Mouse (Mus musculus) liver, postnatal 0 days (tissue): Measurements from ENCODE around the gene Uap1. TPM values are rescaled to one million over a fixed set of nuclear protein-coding genes. Genes with fewer than 3 reads are reported as not detected.

ENCODE experiments used
- ATAC-seq: fragments of 200-750 bp; cut with Nextera tagmentation; 2 replicates; pipeline ENCODE4 v1.8.0; 2017; ENCODE audit warnings: mild to moderate bottlenecking, moderate library complexity
- DNase-seq: peaks from one replicate; pipeline ENCODE4 v3.0.0-alpha.2; 2016
- H3K27ac ChIP-seq: fragments of 300-500 bp; sonication (generic); 2 replicates; pipeline ENCODE4 v1.5.1; 2014; ENCODE audit warnings: antibody characterized with exemption, moderate library complexity, mild to moderate bottlenecking, low read depth
- H3K27me3 ChIP-seq: fragments of 300-500 bp; sonication (generic); 2 replicates; pipeline ENCODE4 v1.6.1; 2014; ENCODE audit warnings: low read length, control low read depth, mixed read lengths; ENCODE audit not compliant: insufficient read depth
- H3K36me3 ChIP-seq: fragments of 300-500 bp; sonication (generic); replicated peaks from 2 replicates; pipeline ENCODE4 v1.6.1; 2014; ENCODE audit warnings: mild to moderate bottlenecking, control low read depth, low read length, moderate library complexity, mixed read lengths; ENCODE audit not compliant: insufficient read depth
- H3K4me1 ChIP-seq: fragments of 300-500 bp; sonication (generic); 2 replicates; pipeline ENCODE4 v1.6.1; 2014; ENCODE audit warnings: antibody characterized with exemption, mild to moderate bottlenecking, control low read depth; ENCODE audit not compliant: insufficient read depth
- H3K4me2 ChIP-seq: fragments of 300-500 bp; sonication (generic); 2 replicates; pipeline ENCODE4 v1.6.1; 2014; ENCODE audit warnings: low read depth, mild to moderate bottlenecking, low read length, moderate library complexity, mixed read lengths
- H3K4me3 ChIP-seq: fragments of 300-500 bp; sonication (generic); 2 replicates; pipeline ENCODE4 v1.5.1; 2014; ENCODE audit warnings: low read depth, low read length
- H3K9ac ChIP-seq: fragments of 300-500 bp; sonication (generic); replicated peaks from 2 replicates; pipeline ENCODE4 v1.6.1; 2014; ENCODE audit warnings: mild to moderate bottlenecking, moderate library complexity
- H3K9me3 ChIP-seq: fragments of 300-500 bp; sonication (generic); 2 replicates; pipeline ENCODE4 v1.6.1; 2016; ENCODE audit warnings: mild to moderate bottlenecking, control low read depth, low read length, mixed read lengths
- CTCF ChIP-seq: sonication (generic); IDR thresholded peaks from 2 replicates; pipeline ENCODE4 v1.5.1; 2016; ENCODE audit warnings: antibody characterized with exemption, low read depth
- EP300 ChIP-seq: IDR thresholded peaks from 2 replicates; pipeline ENCODE4 v1.6.1; 2016; ENCODE audit warnings: antibody characterized with exemption, low read depth, mild to moderate bottlenecking
- WGBS: fragments of 180-500 bp; shearing (Covaris S2); extraction: QIAGEN DNeasy Blood & Tissue Kit; methylation state at CpG from one replicate; pipeline ENCODE4 v1.1.7; 2014; ENCODE audit not compliant: insufficient replicate concordance; 5-methylcytosine and 5-hydroxymethylcytosine counted together
- polyA plus RNA-seq: library from polyadenylated mRNA; unstranded; fragments of >200 nt; fragmentation: Nextera tagmentation; extraction: Ambion mirVana; gene quantifications from 2 replicates; pipeline ENCODE4 v1.2.1, GENCODE M21; 2015

Uap1 gene
- polyA plus RNA-seq, 1 experiment from 2014 or later: 19.6 TPM

- Histone ChIP-seq H3K9me3 (no peaks in the 10 kb centered on the region), H3K27me3 (no peaks in the 10 kb centered on the region), H3K4me3 (no peak overlapping the region), H3K36me3 (peaks cover 39% of the 10 kb centered on the region), H3K4me1 (peaks cover 10% of the 10 kb centered on the region), H3K4me2 (no peak overlapping the region), H3K9ac (no peak overlapping the region), H3K27ac (no peak overlapping the region)
- TF ChIP-seq EP300 (no peak), CTCF (no peak)
- 61% methylated on average over 6 of the region's 6 CpGs for WGBS
- ATAC-seq (no peak), DNase-seq (peak; percentile 47)
Measured at GRCm38 (mm10) chr1:170161852-170162251, 12.9 kb downstream of the Uap1 start.

DNA sequence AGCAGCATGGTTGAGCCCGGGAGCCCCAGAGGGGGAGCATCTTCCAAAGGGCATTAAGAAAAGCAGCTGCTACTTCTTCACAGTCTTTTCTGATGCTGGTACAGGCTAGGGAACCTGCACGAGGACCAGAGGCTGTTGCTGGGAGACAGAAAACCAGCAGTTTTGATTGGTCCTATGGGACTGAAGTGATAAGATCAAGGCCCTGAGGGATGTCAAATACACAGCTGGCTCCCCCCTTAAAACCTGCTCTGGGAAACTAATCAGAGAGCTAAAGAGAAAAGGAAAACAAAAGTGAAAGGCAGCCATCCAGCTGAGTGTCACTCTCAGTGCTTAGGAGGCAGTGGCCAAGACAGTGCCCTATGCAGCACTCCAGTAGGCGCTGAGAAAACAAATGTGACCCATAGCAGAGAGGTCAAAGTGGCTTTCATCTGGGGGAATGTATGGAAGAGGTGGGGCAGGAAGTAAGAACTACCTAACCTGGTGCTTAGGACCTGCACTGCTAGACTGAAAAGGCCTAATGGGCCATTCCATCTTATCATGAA lies 14.3 kb downstream of the Uap1 start:
- 65% methylated on average over 3 of the region's 3 CpGs for WGBS
- Histone ChIP-seq H3K36me3 (peaks cover 33% of the 10 kb centered on the region), H3K27ac (no peak overlapping the region), H3K9ac (no peak overlapping the region), H3K9me3 (no peaks in the 10 kb centered on the region), H3K4me1 (peaks cover 10% of the 10 kb centered on the region), H3K27me3 (no peaks in the 10 kb centered on the region), H3K4me3 (no peak overlapping the region), H3K4me2 (no peak overlapping the region)
- no peak for ATAC-seq
- TF ChIP-seq EP300 (no peak), CTCF (no peak)
- DNase-seq: no peak

DNA sequence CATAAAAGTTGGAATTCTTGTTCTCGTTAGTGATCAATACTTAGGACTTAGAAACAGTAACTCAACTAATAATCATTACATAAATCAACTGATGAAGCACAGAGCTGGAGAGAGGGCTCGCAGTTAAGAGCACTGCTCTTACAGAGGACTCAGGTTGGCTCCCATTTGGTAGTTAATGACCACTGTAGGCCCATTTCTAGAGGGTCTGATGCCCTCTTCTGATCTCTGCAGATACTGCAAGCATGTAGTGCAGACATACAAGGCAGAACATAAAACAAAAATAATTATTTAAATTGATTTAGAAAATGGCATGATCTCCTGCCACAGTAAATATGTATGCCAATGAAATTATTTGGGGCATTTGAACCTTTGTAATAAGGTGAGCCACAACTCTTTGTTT lies 15.1 kb downstream of the Uap1 start:
- 82% methylated on average over 2 of the region's 2 CpGs for WGBS
- Histone ChIP-seq H3K27ac (no peak overlapping the region), H3K36me3 (peaks cover 31% of the 10 kb centered on the region), H3K4me2 (no peak overlapping the region), H3K9me3 (no peaks in the 10 kb centered on the region), H3K4me3 (no peak overlapping the region), H3K4me1 (peaks cover 10% of the 10 kb centered on the region), H3K9ac (no peak overlapping the region), H3K27me3 (no peaks in the 10 kb centered on the region)
- TF ChIP-seq EP300 (no peak), CTCF (0 out of 2 replicates have a peak, but pooled peaks have one; percentile 18)
- no peak for DNase-seq
- ATAC-seq: no peak

- WGBS: 77% methylated on average over 5 of the region's 5 CpGs
- H3K27me3 ChIP-seq: no peaks in the 10 kb centered on the region
- H3K27ac ChIP-seq: no peak overlapping the region
- H3K36me3 ChIP-seq: peaks cover 33% of the 10 kb centered on the region
- no peak for TF ChIP-seq CTCF
- TF ChIP-seq EP300: no peak
- H3K9ac ChIP-seq: no peak overlapping the region
- no peaks in the 10 kb centered on the region for H3K4me1 ChIP-seq
- H3K4me2 ChIP-seq: no peak overlapping the region
- DNase-seq (no peak), ATAC-seq (no peak)
- H3K4me3 ChIP-seq: no peak overlapping the region
- no peaks in the 10 kb centered on the region for H3K9me3 ChIP-seq
Measured at GRCm38 (mm10) chr1:170155761-170156160, 19.0 kb downstream of the Uap1 start.

- no peak overlapping the region for H3K4me2 ChIP-seq
Measured at GRCm38 (mm10) chr1:170155298-170155697, 19.5 kb downstream of the Uap1 start.

DNA sequence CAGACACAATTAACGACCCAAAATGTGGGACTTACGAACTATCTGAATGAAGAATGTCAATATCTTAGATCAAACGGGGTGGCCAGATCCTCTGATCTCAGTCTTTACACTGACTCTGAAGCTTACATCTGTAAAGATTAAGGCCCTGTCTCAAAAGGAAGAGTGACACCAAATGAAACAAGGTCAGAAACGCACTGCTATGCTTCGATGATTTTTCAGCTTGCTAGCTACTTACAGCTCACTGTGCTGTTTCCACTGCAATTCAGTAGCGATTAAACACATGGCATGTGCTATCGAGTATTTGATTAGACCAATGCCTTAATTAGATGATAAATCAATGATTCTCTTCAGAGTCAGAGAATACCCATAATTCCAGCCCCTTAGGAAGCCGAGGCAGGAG lies 20.8 kb downstream of the Uap1 start:
- WGBS: 87% methylated on average over 8 of the region's 8 CpGs
- Histone ChIP-seq H3K36me3 (peaks cover 36% of the 10 kb centered on the region), H3K27ac (no peak overlapping the region), H3K9ac (no peak overlapping the region), H3K4me3 (no peak overlapping the region), H3K4me2 (no peak overlapping the region), H3K4me1 (no peaks in the 10 kb centered on the region), H3K27me3 (no peaks in the 10 kb centered on the region), H3K9me3 (no peaks in the 10 kb centered on the region)
- TF ChIP-seq EP300 (no peak), CTCF (no peak)
- DNase-seq (no peak), ATAC-seq (no peak)

More at GRCm38 (mm10) chr1:170155298-170155697, 19.5 kb downstream of the Uap1 start:
- Histone ChIP-seq H3K4me1 (no peaks in the 10 kb centered on the region), H3K27me3 (no peaks in the 10 kb centered on the region), H3K9ac (no peak overlapping the region), H3K9me3 (no peaks in the 10 kb centered on the region), H3K27ac (no peak overlapping the region), H3K36me3 (peaks cover 28% of the 10 kb centered on the region), H3K4me3 (no peak overlapping the region)
- DNase-seq (no peak), ATAC-seq (no peak)
- TF ChIP-seq CTCF (peak; percentile 36), EP300 (no peak)
- WGBS: 72% methylated on average over 2 of the region's 2 CpGs
